Mouse (Mus musculus): ENCODE measurements around the gene Nmral1. TPM values are rescaled to one million over a fixed set of nuclear protein-coding genes. Genes with fewer than 3 reads are reported as not detected.

The Nmral1 gene
- polyA plus RNA-seq (2012; fragmentation: generic; extraction: Trizol), result 45.1 TPM
- long read RNA-seq, experiment 1, transcript Nmral1-204 (5 exons, 2,440 nt), result major isoform, 13 of 16 reads
- long read RNA-seq, experiment 1, partial matches to known transcripts, result 3 of 16 reads
- long read RNA-seq, experiment 1, other reads (novel, unspliced or antisense), result 0 of 16 reads
- long read RNA-seq, experiment 2, transcript Nmral1-204 (5 exons, 2,440 nt), result major isoform, 24 of 30 reads
- long read RNA-seq, experiment 2, partial matches to known transcripts, result 2 of 30 reads
- long read RNA-seq, experiment 2, other reads (novel, unspliced or antisense), result 2 of 30 reads

- no peaks in the 10 kb centered on the region for H3K27me3 ChIP-seq (ENCODE audit: control insufficient read depth, insufficient read depth, insufficient read length)
- peak within 1 kb of the TSS; percentile 64 for H3ac ChIP-seq (ENCODE audit: control insufficient read depth, insufficient read length, low read depth)
- peak within 1 kb of the TSS; percentile 60 for H3K4me3 ChIP-seq (ENCODE audit: insufficient read depth, poor library complexity, severe bottlenecking)
- peaks cover 5% of the 10 kb centered on the region for H3K79me2 ChIP-seq (ENCODE audit: control insufficient read depth, insufficient read depth)
- peaks cover 22% of the 10 kb centered on the region for H3K36me3 ChIP-seq (ENCODE audit: control insufficient read depth, insufficient read depth)
- H3K79me3 ChIP-seq (ENCODE audit: low read depth), result peaks cover 4% of the 10 kb centered on the region
- peak; percentile 67 for TF ChIP-seq MAX (IDR thresholded peaks at IDR 0.05)
- TF ChIP-seq MYOG (IDR thresholded peaks at IDR 0.05; ENCODE audit: control insufficient read depth, extremely low read depth, insufficient read length), result no peak
These were observed at the start of gene Nmral1 for GRCm38 (mm10) chr16:4718753-4719518. Nmral1 (minus strand) TSS chr16:4719356.

- H3K79me3 ChIP-seq (ENCODE audit: low read depth), result peaks cover 14% of the 10 kb centered on the region
- no peak overlapping the region for H3K4me3 ChIP-seq (ENCODE audit: insufficient read depth, poor library complexity, severe bottlenecking)
- no peak overlapping the region for H3ac ChIP-seq (ENCODE audit: control insufficient read depth, insufficient read length, low read depth)
- peaks cover 24% of the 10 kb centered on the region for H3K79me2 ChIP-seq (ENCODE audit: control insufficient read depth, insufficient read depth)
- H3K36me3 ChIP-seq (ENCODE audit: control insufficient read depth, insufficient read depth), result peaks cover 82% of the 10 kb centered on the region
- TF ChIP-seq CEBPB (IDR thresholded peaks at IDR 0.05; ENCODE audit: low read depth), result no peak
- TF ChIP-seq FOSL1 (IDR thresholded peaks at IDR 0.05; ENCODE audit: insufficient read depth, low read length, poor library complexity, severe bottlenecking), result no peak
- no peak for TF ChIP-seq USF1 (IDR thresholded peaks at IDR 0.05; ENCODE audit: low read depth)
- no peak for TF ChIP-seq MYOG (IDR thresholded peaks at IDR 0.05; ENCODE audit: control insufficient read depth, extremely low read depth, insufficient read length)
- TF ChIP-seq MYOD1 (IDR thresholded peaks at IDR 0.05; ENCODE audit: control insufficient read depth, insufficient read length, low read depth), result no peak
- TF ChIP-seq CTCF (IDR thresholded peaks at IDR 0.05; ENCODE audit: control insufficient read depth, insufficient read depth, insufficient read length), result no peak
- no peak for TF ChIP-seq MAX (IDR thresholded peaks at IDR 0.05)
- H3K27me3 ChIP-seq (ENCODE audit: control insufficient read depth, insufficient read depth, insufficient read length), result no peaks in the 10 kb centered on the region
These were observed 49.6 kb upstream of the Nmral1 start for GRCm38 (mm10) chr16:4768719-4769118.

- Histone ChIP-seq H3K79me3 (ENCODE audit: low read depth) (peaks cover 7% of the 10 kb centered on the region), H3K36me3 (ENCODE audit: control insufficient read depth, insufficient read depth) (peaks cover 85% of the 10 kb centered on the region), H3ac (ENCODE audit: control insufficient read depth, insufficient read length, low read depth) (no peak overlapping the region), H3K27me3 (ENCODE audit: control insufficient read depth, insufficient read depth, insufficient read length) (no peaks in the 10 kb centered on the region), H3K79me2 (ENCODE audit: control insufficient read depth, insufficient read depth) (peaks cover 10% of the 10 kb centered on the region), H3K4me3 (ENCODE audit: insufficient read depth, poor library complexity, severe bottlenecking) (no peak overlapping the region)
- no peak for TF ChIP-seq MAX (IDR thresholded peaks at IDR 0.05)
- TF ChIP-seq CTCF (IDR thresholded peaks at IDR 0.05; ENCODE audit: control insufficient read depth, insufficient read depth, insufficient read length), result no peak
- TF ChIP-seq USF1 (IDR thresholded peaks at IDR 0.05; ENCODE audit: low read depth), result no peak
- TF ChIP-seq CEBPB (IDR thresholded peaks at IDR 0.05; ENCODE audit: low read depth), result no peak
- no peak for TF ChIP-seq MYOD1 (IDR thresholded peaks at IDR 0.05; ENCODE audit: control insufficient read depth, insufficient read length, low read depth)
- no peak for TF ChIP-seq FOSL1 (IDR thresholded peaks at IDR 0.05; ENCODE audit: insufficient read depth, low read length, poor library complexity, severe bottlenecking)
- no peak for TF ChIP-seq MYOG (IDR thresholded peaks at IDR 0.05; ENCODE audit: control insufficient read depth, extremely low read depth, insufficient read length)
These were observed 48.0 kb upstream of the Nmral1 start for GRCm38 (mm10) chr16:4767012-4767790.

GRCm38 (mm10) chr16:4765852-4766251, 46.7 kb upstream of the Nmral1 start:
- Histone ChIP-seq H3K27me3 (ENCODE audit: control insufficient read depth, insufficient read depth, insufficient read length) (no peaks in the 10 kb centered on the region), H3K4me3 (ENCODE audit: insufficient read depth, poor library complexity, severe bottlenecking) (no peak overlapping the region), H3ac (ENCODE audit: control insufficient read depth, insufficient read length, low read depth) (no peak overlapping the region), H3K79me2 (ENCODE audit: control insufficient read depth, insufficient read depth) (no peaks in the 10 kb centered on the region), H3K36me3 (ENCODE audit: control insufficient read depth, insufficient read depth) (peaks cover 77% of the 10 kb centered on the region), H3K79me3 (ENCODE audit: low read depth) (peaks cover 6% of the 10 kb centered on the region)
- TF ChIP-seq MYOD1 (IDR thresholded peaks at IDR 0.05; ENCODE audit: control insufficient read depth, insufficient read length, low read depth), result no peak
- TF ChIP-seq FOSL1 (IDR thresholded peaks at IDR 0.05; ENCODE audit: insufficient read depth, low read length, poor library complexity, severe bottlenecking), result no peak
- TF ChIP-seq MAX (IDR thresholded peaks at IDR 0.05), result no peak
- no peak for TF ChIP-seq CTCF (IDR thresholded peaks at IDR 0.05; ENCODE audit: control insufficient read depth, insufficient read depth, insufficient read length)

- Histone ChIP-seq H3K79me3 (ENCODE audit: low read depth) (peaks cover 2% of the 10 kb centered on the region), H3ac (ENCODE audit: control insufficient read depth, insufficient read length, low read depth) (no peak overlapping the region), H3K27me3 (ENCODE audit: control insufficient read depth, insufficient read depth, insufficient read length) (no peaks in the 10 kb centered on the region), H3K36me3 (ENCODE audit: control insufficient read depth, insufficient read depth) (peaks cover 51% of the 10 kb centered on the region), H3K4me3 (ENCODE audit: insufficient read depth, poor library complexity, severe bottlenecking) (no peak overlapping the region), H3K79me2 (ENCODE audit: control insufficient read depth, insufficient read depth) (peaks cover 12% of the 10 kb centered on the region)
- TF ChIP-seq MAX (IDR thresholded peaks at IDR 0.05) (no peak), MYOD1 (IDR thresholded peaks at IDR 0.05; ENCODE audit: control insufficient read depth, insufficient read length, low read depth) (no peak), CEBPB (IDR thresholded peaks at IDR 0.05; ENCODE audit: low read depth) (no peak), CTCF (IDR thresholded peaks at IDR 0.05; ENCODE audit: control insufficient read depth, insufficient read depth, insufficient read length) (no peak), USF1 (IDR thresholded peaks at IDR 0.05; ENCODE audit: low read depth) (no peak), FOSL1 (IDR thresholded peaks at IDR 0.05; ENCODE audit: insufficient read depth, low read length, poor library complexity, severe bottlenecking) (no peak), MYOG (IDR thresholded peaks at IDR 0.05; ENCODE audit: control insufficient read depth, extremely low read depth, insufficient read length) (no peak)
These were observed 44.1 kb upstream of the Nmral1 start for GRCm38 (mm10) chr16:4763276-4763675.
